Mouse (Mus musculus) olfactory bulb, adult 2 months (tissue): ENCODE data around the gene Haus3.

Experiments
- CTCF ChIP-seq: fragments of 200-500 bp; IDR thresholded peaks from 2 replicates; pipeline ENCODE4 v1.5.1; 2012; ENCODE audit warnings: low read depth, mild to moderate bottlenecking, low read length, moderate library complexity; ENCODE audit not compliant: insufficient read depth
- POLR2A ChIP-seq: fragments of 200-500 bp; IDR thresholded peaks from 2 replicates; pipeline ENCODE4 v1.6.1; 2012; ENCODE audit warnings: mild to moderate bottlenecking, low read depth, low read length, moderate library complexity; ENCODE audit not compliant: insufficient read depth

GRCm38 (mm10) chr5:34183976-34184375, 14.6 kb upstream of the Haus3 start:
- TF ChIP-seq CTCF (no peak), POLR2A (no peak)
